ENCODE assay signal across 32 mouse cellular contexts in genomic region chr12:46597200-46597599, GRCm38 (mm10).
DNase-seq lines count a peak whose midpoint lies in the region; ATAC-seq and TF ChIP-seq lines count a peak whose summit lies in the region.
"Had no signal": no experiment of that assay in that cellular context is flagged by ENCODE, and none has a peak within 500 bp of the region (broad histone marks: within the 10 kb centered on the region; RNA-seq: fewer than 3 reads in every experiment).

No protein-coding gene starts in this region.

- intact Hi-C loops in heart, adult 2 months (cut with DNase I): no loop called here

- H3K36me3 ChIP-seq in forebrain, embryonic 12.5 days (replicated peaks): no peaks in the 10 kb centered on the region
- no peaks in the 10 kb centered on the region for H3K36me3 ChIP-seq in forebrain, embryonic 13.5 days (ENCODE audit: poor library complexity, severe bottlenecking)
- no peaks in the 10 kb centered on the region for H3K36me3 ChIP-seq in midbrain, embryonic 12.5 days
- no peaks in the 10 kb centered on the region for H3K36me3 ChIP-seq in midbrain, embryonic 15.5 days (replicated peaks)
- no peaks in the 10 kb centered on the region for H3K36me3 ChIP-seq in limb, embryonic 10.5 days
- H3K36me3 ChIP-seq in heart, adult 2 months (ENCODE audit: control insufficient read depth, insufficient read depth, low read length): no peaks in the 10 kb centered on the region
- H3K36me3 ChIP-seq: heart, embryonic 12.5 days; hindbrain, embryonic 15.5 days; limb, embryonic 15.5 days; liver, embryonic 13.5 days; neural tube, embryonic 12.5 days; stomach, embryonic 15.5 days had no signal

- peaks cover 6% of the 10 kb centered on the region; the same call in 1 of the 2 replicates for H3K4me1 ChIP-seq in forebrain, embryonic 12.5 days
- peaks cover 9% of the 10 kb centered on the region for H3K4me1 ChIP-seq in forebrain, embryonic 13.5 days
- peaks cover 9% of the 10 kb centered on the region for H3K4me1 ChIP-seq in midbrain, embryonic 12.5 days
- 0 out of 2 replicates have a peak, but pooled peaks cover 5% of the 10 kb centered on the region for H3K4me1 ChIP-seq in midbrain, embryonic 15.5 days
- no peaks in the 10 kb centered on the region; the same call in 1 of the 2 replicates for H3K4me1 ChIP-seq in limb, embryonic 10.5 days
- H3K4me1 ChIP-seq in heart, adult 2 months (ENCODE audit: control insufficient read depth, insufficient read depth, low read length): no peaks in the 10 kb centered on the region
- H3K4me1 ChIP-seq: heart, embryonic 12.5 days; hindbrain, embryonic 15.5 days; limb, embryonic 15.5 days; liver, embryonic 13.5 days; megakaryocyte, embryonic 14.5 days; stomach, embryonic 15.5 days had no signal

- DNase-seq in Muller cell, postnatal 12 days (ENCODE audit: inconsistent ontology term): peak; percentile 7
- peak; percentile 18 for DNase-seq in embryo, embryonic 10.5 days (ENCODE audit: low spot score)
- no peak for DNase-seq in limb, embryonic 10.5 days (ENCODE audit: low spot score)
- no peak for DNase-seq in heart, adult 2 months
- DNase-seq: adrenal gland, adult 2 months; cerebellum, adult 8-10 months; cerebellum, postnatal 25 days; gastrocnemius, postnatal 25 days; heart, adult 11 months; heart, postnatal 4 days; kidney, adult 11 months; layer of hippocampus, postnatal 36 days; left cerebral cortex, postnatal 4 days; liver, embryonic 13.5 days; lung, adult 18-20 months; lung, postnatal 4 days; right cerebral cortex, postnatal 25 days had no signal

- ATAC-seq in forebrain, embryonic 12.5 days (ENCODE audit: low FRiP score): peak; percentile 46; the same call in 1 of the 2 replicates
- ATAC-seq in forebrain, embryonic 13.5 days: no peak; the same call in 1 of the 2 replicates
- peak; percentile 68; the same call in 1 of the 2 replicates for ATAC-seq in midbrain, embryonic 12.5 days (ENCODE audit: low FRiP score, low read depth)
- ATAC-seq in midbrain, embryonic 15.5 days (replicated peaks): no peak
- ATAC-seq: activated CD4-positive, CD25-positive, alpha-beta regulatory T cell, adult 4 months; CD4-positive, CD25-positive, alpha-beta regulatory T cell, adult 4 months; inflammation-experienced regulatory T-cells, adult 6 months; lung, postnatal 0 days had no signal

- H3K27me3 ChIP-seq in forebrain, embryonic 12.5 days: peaks cover 13% of the 10 kb centered on the region
- H3K27me3 ChIP-seq in forebrain, embryonic 13.5 days: peaks cover 8% of the 10 kb centered on the region; the same call in 1 of the 2 replicates
- H3K27me3 ChIP-seq in midbrain, embryonic 12.5 days: no peaks in the 10 kb centered on the region
- no peaks in the 10 kb centered on the region for H3K27me3 ChIP-seq in midbrain, embryonic 15.5 days (replicated peaks)
- H3K27me3 ChIP-seq in limb, embryonic 10.5 days (ENCODE audit: low read depth, poor library complexity, severe bottlenecking): no peaks in the 10 kb centered on the region
- H3K27me3 ChIP-seq in heart, adult 2 months (ENCODE audit: control insufficient read depth, insufficient read depth, low read length): no peaks in the 10 kb centered on the region
- H3K27me3 ChIP-seq: heart, embryonic 12.5 days; hindbrain, embryonic 15.5 days; limb, embryonic 15.5 days; liver, embryonic 13.5 days; megakaryocyte, embryonic 14.5 days; neural tube, embryonic 12.5 days; stomach, embryonic 15.5 days had no signal

- no peaks in the 10 kb centered on the region for H3K9me3 ChIP-seq in forebrain, embryonic 12.5 days
- H3K9me3 ChIP-seq in forebrain, embryonic 13.5 days (replicated peaks): no peaks in the 10 kb centered on the region
- H3K9me3 ChIP-seq in midbrain, embryonic 12.5 days: no peaks in the 10 kb centered on the region
- H3K9me3 ChIP-seq in midbrain, embryonic 15.5 days: no peaks in the 10 kb centered on the region
- no peaks in the 10 kb centered on the region for H3K9me3 ChIP-seq in limb, embryonic 10.5 days (replicated peaks)
- H3K9me3 ChIP-seq: heart, embryonic 12.5 days; hindbrain, embryonic 15.5 days; limb, embryonic 15.5 days; liver, embryonic 13.5 days; megakaryocyte, embryonic 14.5 days; neural tube, embryonic 12.5 days; stomach, embryonic 15.5 days had no signal

- no peaks in the 10 kb centered on the region for H3K79me2 ChIP-seq in heart, adult 2 months (replicated peaks; ENCODE audit: control insufficient read depth, insufficient read depth, low read length)

- H3K9ac ChIP-seq in forebrain, embryonic 12.5 days: no peak overlapping the region
- no peak overlapping the region for H3K9ac ChIP-seq in forebrain, embryonic 13.5 days
- no peak overlapping the region for H3K9ac ChIP-seq in midbrain, embryonic 12.5 days (replicated peaks)
- H3K9ac ChIP-seq in midbrain, embryonic 15.5 days: no peak overlapping the region
- no peak overlapping the region for H3K9ac ChIP-seq in heart, adult 2 months (ENCODE audit: low read depth, low read length)
- H3K9ac ChIP-seq: heart, embryonic 12.5 days; hindbrain, embryonic 15.5 days; limb, embryonic 15.5 days; liver, embryonic 13.5 days; neural tube, embryonic 12.5 days; stomach, embryonic 15.5 days had no signal

- no peak for TF ChIP-seq POLR2A in heart, adult 2 months (IDR thresholded peaks at IDR 0.05; ENCODE audit: insufficient read depth, low read depth, low read length)

- TF ChIP-seq CTCF in heart, adult 2 months (IDR thresholded peaks at IDR 0.05): no peak

- no peak for TF ChIP-seq EP300 in heart, adult 2 months (IDR thresholded peaks at IDR 0.05; ENCODE audit: insufficient read depth, low read depth, low read length)

- no peak overlapping the region for H3K4me3 ChIP-seq in forebrain, embryonic 12.5 days (replicated peaks)
- no peak overlapping the region for H3K4me3 ChIP-seq in forebrain, embryonic 13.5 days
- H3K4me3 ChIP-seq in midbrain, embryonic 12.5 days: no peak overlapping the region
- H3K4me3 ChIP-seq in midbrain, embryonic 15.5 days: no peak overlapping the region
- no peak overlapping the region for H3K4me3 ChIP-seq in limb, embryonic 10.5 days
- no peak overlapping the region for H3K4me3 ChIP-seq in heart, adult 2 months
- H3K4me3 ChIP-seq: erythroblast, embryonic 14.5 days; heart, embryonic 12.5 days; hindbrain, embryonic 15.5 days; limb, embryonic 15.5 days; liver, embryonic 13.5 days; megakaryocyte, embryonic 14.5 days; neural tube, embryonic 12.5 days; stomach, embryonic 15.5 days had no signal

- no peak overlapping the region for H3K27ac ChIP-seq in forebrain, embryonic 12.5 days
- H3K27ac ChIP-seq in forebrain, embryonic 13.5 days: no peak overlapping the region
- H3K27ac ChIP-seq in midbrain, embryonic 12.5 days (replicated peaks): no peak overlapping the region
- no peak overlapping the region for H3K27ac ChIP-seq in midbrain, embryonic 15.5 days
- H3K27ac ChIP-seq in limb, embryonic 10.5 days: no peak overlapping the region
- H3K27ac ChIP-seq in heart, adult 2 months: no peak overlapping the region
- H3K27ac ChIP-seq: hindbrain, embryonic 15.5 days; limb, embryonic 15.5 days; liver, embryonic 13.5 days; neural tube, embryonic 12.5 days; stomach, embryonic 15.5 days had no signal

- whole genome bisulfite sequencing in forebrain, embryonic 12.5 days: 8% methylated on average over 4 of the region's 4 CpGs
- 4% methylated on average over 4 of the region's 4 CpGs for WGBS in forebrain, embryonic 13.5 days
- 12% methylated on average over 4 of the region's 4 CpGs for whole genome bisulfite sequencing in midbrain, embryonic 12.5 days
- WGBS in midbrain, embryonic 15.5 days: 9% methylated on average over 4 of the region's 4 CpGs
- WGBS in limb, embryonic 10.5 days: 23% methylated on average over 4 of the region's 4 CpGs
- WGBS in heart, adult 2 months: 31% methylated on average over 4 of the region's 4 CpGs

- no peak overlapping the region for H3K4me2 ChIP-seq in forebrain, embryonic 12.5 days
- no peak overlapping the region for H3K4me2 ChIP-seq in forebrain, embryonic 13.5 days
- no peak overlapping the region for H3K4me2 ChIP-seq in midbrain, embryonic 12.5 days (replicated peaks)
- H3K4me2 ChIP-seq in midbrain, embryonic 15.5 days: no peak overlapping the region
- H3K4me2 ChIP-seq: heart, embryonic 12.5 days; hindbrain, embryonic 15.5 days; limb, embryonic 15.5 days; liver, embryonic 13.5 days; neural tube, embryonic 12.5 days; stomach, embryonic 15.5 days had no signal

Comparison
In these comparisons a context has a peak if more than half of its experiments do, and no peak if none do; other contexts are left out.
1. ATAC-seq: peak in forebrain, embryonic 12.5 days (single experiment) and midbrain, embryonic 12.5 days (single experiment); none in forebrain, embryonic 13.5 days (single experiment) and midbrain, embryonic 15.5 days (single experiment).
2. DNase-seq: peak in Muller cell, postnatal 12 days (single experiment) and embryo, embryonic 10.5 days (single experiment); none in limb, embryonic 10.5 days (single experiment) and heart, adult 2 months (0 of 2).